Mouse (Mus musculus): Measurements from ENCODE around the gene Galns. TPM values are rescaled to one million over a fixed set of nuclear protein-coding genes. Genes with fewer than 3 reads are reported as not detected.

The Galns gene
- polyA plus RNA-seq, 1 experiment from 2014 or later: 4.5 TPM

DNA sequence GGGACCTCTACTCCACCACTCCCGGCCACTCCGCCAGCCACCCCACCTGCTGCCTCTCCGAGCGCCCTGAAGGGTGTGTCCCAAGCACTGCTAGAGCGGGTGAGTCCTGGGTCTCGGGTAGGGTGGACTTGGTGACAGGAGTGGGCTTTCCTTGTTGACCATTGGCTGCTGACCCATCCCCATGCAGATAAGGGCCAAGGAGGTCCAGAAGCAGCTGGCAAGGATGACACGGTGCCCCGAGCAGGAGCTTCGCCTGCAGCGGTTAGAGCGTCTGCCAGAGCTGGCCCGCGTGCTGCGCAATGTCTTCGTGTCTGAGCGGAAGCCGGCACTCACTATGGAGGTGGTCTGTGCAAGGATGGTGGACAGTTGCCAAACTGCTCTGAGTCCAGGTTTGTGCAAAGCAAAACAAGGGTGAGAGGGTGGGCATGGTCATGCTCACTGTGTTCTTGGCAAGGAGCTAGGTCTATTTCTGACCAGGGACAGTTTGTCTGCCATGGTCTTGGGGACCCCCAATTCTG lies 39.5 kb downstream of the Galns start:
- H3K4me3 ChIP-seq: no peak overlapping the region
- ATAC-seq (replicated peaks): no peak
- 94% methylated on average over 17 of the region's 17 CpGs for WGBS

DNA sequence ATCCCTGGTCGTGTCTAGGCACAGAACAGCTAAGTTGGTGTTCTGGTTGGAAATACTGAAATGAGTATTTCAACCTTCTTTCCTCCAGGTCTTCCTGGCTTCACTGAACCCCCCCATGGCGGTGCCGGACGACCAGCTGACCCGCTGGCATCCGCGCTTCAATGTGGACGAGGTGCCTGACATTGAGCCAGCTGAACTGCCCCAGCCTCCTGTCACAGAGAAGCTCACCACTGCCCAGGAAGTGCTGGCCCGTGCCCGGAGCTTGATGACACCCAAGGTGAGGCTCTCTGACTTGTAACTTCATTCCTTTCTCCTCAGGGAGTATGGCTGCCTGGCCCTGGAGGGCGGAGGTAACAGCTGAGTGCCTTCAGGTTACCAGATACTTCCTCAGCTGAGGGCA lies 40.1 kb downstream of the Galns start:
- H3K27ac ChIP-seq (replicated peaks): no peak overlapping the region
- H3K27me3 ChIP-seq: no peaks in the 10 kb centered on the region
- no peaks in the 10 kb centered on the region for H3K9me3 ChIP-seq
- no peak overlapping the region for H3K9ac ChIP-seq (replicated peaks)
- H3K4me3 ChIP-seq: no peak overlapping the region
- 91% methylated on average over 11 of the region's 11 CpGs for WGBS
- no peak for ATAC-seq (replicated peaks)
- H3K36me3 ChIP-seq: peaks cover 13% of the 10 kb centered on the region; the same call in 1 of the 2 replicates
- H3K4me2 ChIP-seq (replicated peaks): no peak overlapping the region
- H3K4me1 ChIP-seq: peaks cover 52% of the 10 kb centered on the region

More for the DNA sequence above, 39.5 kb downstream of the Galns start:
- Histone ChIP-seq H3K36me3 (peaks cover 13% of the 10 kb centered on the region; the same call in 1 of the 2 replicates), H3K4me2 (replicated peaks) (no peak overlapping the region), H3K27me3 (no peaks in the 10 kb centered on the region), H3K9me3 (no peaks in the 10 kb centered on the region), H3K4me1 (peaks cover 50% of the 10 kb centered on the region), H3K27ac (replicated peaks) (no peak overlapping the region), H3K9ac (replicated peaks) (no peak overlapping the region)

DNA sequence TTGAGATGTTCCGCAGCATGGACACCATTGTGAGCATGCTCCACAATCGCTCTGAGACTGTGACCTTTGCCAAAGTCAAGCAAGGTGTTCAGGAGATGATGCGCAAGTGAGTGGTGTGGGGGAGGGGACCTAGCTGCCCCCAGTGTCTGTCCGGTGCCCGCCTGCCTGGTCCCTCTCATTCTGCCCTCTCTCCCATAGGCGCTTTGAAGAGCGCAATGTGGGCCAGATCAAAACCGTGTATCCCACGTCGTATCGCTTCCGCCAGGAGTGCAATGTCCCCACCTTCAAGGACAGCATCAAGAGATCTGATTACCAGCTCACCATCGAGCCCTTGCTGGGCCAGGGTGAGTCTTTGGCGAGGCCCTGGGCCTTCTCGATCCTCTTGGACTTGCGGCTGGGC lies 41.3 kb downstream of the Galns start:
- no peak overlapping the region for H3K27ac ChIP-seq (replicated peaks)
- H3K9me3 ChIP-seq: no peaks in the 10 kb centered on the region
- 97% methylated on average over 16 of the region's 16 CpGs for WGBS
- peaks cover 12% of the 10 kb centered on the region; the same call in 1 of the 2 replicates for H3K36me3 ChIP-seq
- H3K27me3 ChIP-seq: no peaks in the 10 kb centered on the region
- no peak overlapping the region for H3K4me3 ChIP-seq
- no peak for ATAC-seq (replicated peaks)
- H3K4me1 ChIP-seq: peaks cover 40% of the 10 kb centered on the region
- no peak overlapping the region for H3K9ac ChIP-seq (replicated peaks)
- H3K4me2 ChIP-seq (replicated peaks): no peak overlapping the region

DNA sequence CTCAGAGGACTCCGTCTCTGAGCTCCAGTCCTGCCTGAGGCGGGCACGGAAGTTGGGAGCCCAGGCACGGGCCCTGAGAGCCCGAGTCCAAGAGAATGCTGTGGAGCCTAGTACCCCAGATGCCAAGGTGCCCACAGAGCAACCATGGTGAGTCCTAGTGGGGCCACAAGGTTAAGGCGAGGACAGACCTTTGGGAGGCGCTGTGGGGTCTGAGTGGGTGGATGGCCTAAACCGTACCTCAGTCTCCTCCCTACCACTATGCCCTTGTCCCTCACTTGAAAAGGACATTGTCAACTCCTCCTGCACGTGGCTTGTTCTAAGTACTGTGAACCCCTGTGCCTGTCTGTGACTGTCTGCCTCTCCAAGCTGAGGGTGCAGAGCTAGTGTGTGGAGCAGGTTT lies 41.9 kb downstream of the Galns start:
- Histone ChIP-seq H3K9me3 (no peaks in the 10 kb centered on the region), H3K4me3 (peak overlapping the region; percentile 73), H3K27me3 (no peaks in the 10 kb centered on the region), H3K4me1 (peaks cover 34% of the 10 kb centered on the region), H3K36me3 (peaks cover 9% of the 10 kb centered on the region; the same call in 1 of the 2 replicates), H3K27ac (replicated peaks) (no peak overlapping the region), H3K9ac (replicated peaks) (0 out of 2 replicates have a peak overlapping the region, but pooled peaks have one; percentile 61), H3K4me2 (replicated peaks) (peak overlapping the region; percentile 85)
- no peak for ATAC-seq (replicated peaks)
- WGBS: 60% methylated on average over 9 of the region's 9 CpGs

DNA sequence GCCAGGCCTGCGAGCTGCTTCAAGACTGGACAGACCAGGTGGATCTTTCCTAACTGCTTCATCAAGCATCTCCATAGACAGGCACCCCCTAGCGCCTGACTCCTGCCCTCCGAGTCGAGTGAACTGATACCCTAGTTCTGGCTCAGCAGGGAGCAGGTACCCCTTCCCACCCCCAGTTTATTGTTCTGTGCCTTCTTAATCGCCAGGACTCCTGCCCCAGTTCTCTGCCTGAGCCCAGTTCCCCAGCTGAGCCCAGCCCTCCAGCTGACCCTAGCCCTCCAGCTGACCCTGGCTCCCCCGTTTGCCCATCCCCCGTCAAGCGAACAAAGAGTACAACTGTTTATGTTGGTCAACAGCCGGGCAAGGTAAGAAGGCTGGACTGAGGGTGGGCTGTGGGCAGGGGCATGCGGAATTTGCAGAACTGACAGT lies 42.4 kb downstream of the Galns start:
- Histone ChIP-seq H3K4me3 (peak overlapping the region; percentile 73), H3K4me1 (peaks cover 33% of the 10 kb centered on the region), H3K4me2 (replicated peaks) (peak overlapping the region; percentile 85), H3K27ac (replicated peaks) (no peak overlapping the region), H3K9me3 (no peaks in the 10 kb centered on the region), H3K36me3 (peaks cover 7% of the 10 kb centered on the region; the same call in 1 of the 2 replicates), H3K27me3 (no peaks in the 10 kb centered on the region), H3K9ac (replicated peaks) (peak overlapping the region; percentile 61; the same call in 1 of the 2 replicates)
- no peak for ATAC-seq (replicated peaks)
- 8% methylated on average over 10 of the region's 10 CpGs for WGBS

DNA sequence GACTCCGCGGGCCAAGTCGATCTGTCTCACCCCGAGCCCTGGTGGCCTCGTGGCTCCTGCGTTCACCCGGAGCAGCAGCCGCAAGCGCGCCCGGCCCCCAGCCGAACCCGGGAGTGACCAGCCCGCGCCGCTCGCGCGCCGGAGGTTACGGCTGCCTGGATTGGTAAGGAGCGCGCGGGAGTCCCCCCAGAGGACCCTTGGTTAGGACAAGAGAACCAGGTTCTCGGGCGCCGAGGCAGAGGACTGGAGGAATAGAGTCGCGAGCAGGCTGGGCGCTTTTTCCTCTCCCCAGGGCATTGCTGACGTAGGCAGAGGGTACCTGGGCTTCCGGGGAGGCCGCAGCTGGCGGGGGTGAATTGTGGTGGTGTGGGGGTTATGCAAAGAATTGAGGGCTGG lies 43.2 kb downstream of the Galns start:
- H3K9me3 ChIP-seq: no peaks in the 10 kb centered on the region
- peaks cover 28% of the 10 kb centered on the region for H3K4me1 ChIP-seq
- H3K36me3 ChIP-seq: peaks cover 7% of the 10 kb centered on the region; the same call in 1 of the 2 replicates
- peak overlapping the region; percentile 94 for H3K27ac ChIP-seq (replicated peaks)
- H3K9ac ChIP-seq (replicated peaks): peak overlapping the region; percentile 61
- under 1% methylated on average over 34 of the region's 34 CpGs for WGBS
- H3K4me3 ChIP-seq: peak overlapping the region; percentile 73
- ATAC-seq (replicated peaks): peak; percentile 70
- H3K4me2 ChIP-seq (replicated peaks): peak overlapping the region; percentile 85
- H3K27me3 ChIP-seq: no peaks in the 10 kb centered on the region

DNA sequence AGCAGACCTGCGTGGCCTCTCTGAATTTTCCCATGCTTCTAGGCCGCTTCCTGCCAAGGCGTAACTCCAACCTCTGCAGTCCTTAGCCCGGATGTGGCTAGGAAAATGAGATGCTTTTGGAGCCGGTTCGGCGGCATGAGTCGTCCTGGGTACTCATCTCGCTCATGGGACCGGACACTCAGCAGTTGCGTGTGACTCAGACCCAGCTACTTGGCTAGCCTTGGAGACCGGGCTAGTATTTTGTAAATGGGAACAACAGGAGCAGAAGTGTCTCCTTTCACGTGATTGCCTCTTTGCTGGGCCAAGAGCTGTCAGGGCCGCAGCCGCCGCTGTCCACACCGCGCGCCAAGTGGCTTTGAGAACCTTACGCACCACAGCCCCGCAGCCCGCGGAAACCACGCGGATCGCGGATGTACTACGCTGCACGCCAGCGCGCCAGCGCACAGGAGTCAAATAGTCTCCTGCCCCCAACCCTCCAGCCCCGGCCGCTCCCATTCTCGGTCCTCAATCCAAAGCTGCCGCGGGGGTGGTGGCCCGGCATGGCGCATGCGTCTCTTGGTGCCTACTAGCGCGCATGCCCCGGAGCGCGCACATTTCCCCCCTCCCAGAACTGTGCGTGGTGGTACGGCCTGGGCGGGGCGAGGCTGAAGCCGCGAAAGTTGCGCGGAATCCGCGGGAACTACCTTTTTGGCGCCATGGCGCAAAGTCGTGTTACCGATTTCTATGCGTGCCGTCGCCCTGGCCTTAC lies 43.7 kb downstream of the Galns start, which contains the start of gene Cdt1:
Gene Cdt1, plus strand, starts transcription at position 655 of the 748 bp plus-strand sequence.
- under 1% methylated on average over 62 of the region's 62 CpGs for WGBS
- no peaks in the 10 kb centered on the region for H3K9me3 ChIP-seq

DNA sequence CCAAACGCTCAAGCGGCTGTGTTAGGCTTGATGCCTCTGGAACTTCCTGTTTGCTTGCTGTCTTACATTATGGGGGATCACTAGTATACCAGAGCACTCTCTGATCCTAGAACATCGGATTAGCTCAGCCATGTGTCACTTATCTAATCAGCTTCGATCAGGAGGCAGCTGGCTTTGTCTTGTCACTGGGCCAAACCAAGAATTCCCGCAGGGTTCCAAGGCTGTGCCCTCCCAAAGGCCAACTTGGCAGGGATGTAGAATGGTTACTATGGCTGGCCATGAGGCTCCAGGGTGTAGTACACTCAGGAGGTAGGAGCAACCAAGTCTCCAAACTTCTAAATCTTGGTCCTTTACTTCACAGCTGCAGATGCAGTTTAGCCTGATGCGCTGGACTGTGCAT lies 44.5 kb downstream of the Galns start:
- H3K4me2 ChIP-seq (replicated peaks): peak overlapping the region; percentile 85
- H3K36me3 ChIP-seq: peaks cover 4% of the 10 kb centered on the region; the same call in 1 of the 2 replicates
- H3K4me1 ChIP-seq: peaks cover 27% of the 10 kb centered on the region
- H3K4me3 ChIP-seq: peak overlapping the region; percentile 73
- peak overlapping the region; percentile 94 for H3K27ac ChIP-seq (replicated peaks)
- 0 out of 2 replicates have a peak, but pooled peaks have one; percentile 5 for ATAC-seq (replicated peaks)
- H3K9me3 ChIP-seq: no peaks in the 10 kb centered on the region
- WGBS: 19% methylated on average over 6 of the region's 6 CpGs
- H3K9ac ChIP-seq (replicated peaks): peak overlapping the region; percentile 89
- H3K27me3 ChIP-seq: no peaks in the 10 kb centered on the region

More for the DNA sequence above, 43.7 kb downstream of the Galns start, which contains the start of gene Cdt1:
- peak within 1 kb of the TSS; percentile 89 for H3K9ac ChIP-seq (replicated peaks)
- peak within 1 kb of the TSS; percentile 73 for H3K4me3 ChIP-seq
- H3K27me3 ChIP-seq: no peaks in the 10 kb centered on the region
- H3K4me1 ChIP-seq: peaks cover 27% of the 10 kb centered on the region
- H3K4me2 ChIP-seq (replicated peaks): peak within 1 kb of the TSS; percentile 85
- H3K36me3 ChIP-seq: peaks cover 7% of the 10 kb centered on the region; the same call in 1 of the 2 replicates
- H3K27ac ChIP-seq (replicated peaks): peak within 1 kb of the TSS; percentile 94
- ATAC-seq (replicated peaks): peak; percentile 97

DNA sequence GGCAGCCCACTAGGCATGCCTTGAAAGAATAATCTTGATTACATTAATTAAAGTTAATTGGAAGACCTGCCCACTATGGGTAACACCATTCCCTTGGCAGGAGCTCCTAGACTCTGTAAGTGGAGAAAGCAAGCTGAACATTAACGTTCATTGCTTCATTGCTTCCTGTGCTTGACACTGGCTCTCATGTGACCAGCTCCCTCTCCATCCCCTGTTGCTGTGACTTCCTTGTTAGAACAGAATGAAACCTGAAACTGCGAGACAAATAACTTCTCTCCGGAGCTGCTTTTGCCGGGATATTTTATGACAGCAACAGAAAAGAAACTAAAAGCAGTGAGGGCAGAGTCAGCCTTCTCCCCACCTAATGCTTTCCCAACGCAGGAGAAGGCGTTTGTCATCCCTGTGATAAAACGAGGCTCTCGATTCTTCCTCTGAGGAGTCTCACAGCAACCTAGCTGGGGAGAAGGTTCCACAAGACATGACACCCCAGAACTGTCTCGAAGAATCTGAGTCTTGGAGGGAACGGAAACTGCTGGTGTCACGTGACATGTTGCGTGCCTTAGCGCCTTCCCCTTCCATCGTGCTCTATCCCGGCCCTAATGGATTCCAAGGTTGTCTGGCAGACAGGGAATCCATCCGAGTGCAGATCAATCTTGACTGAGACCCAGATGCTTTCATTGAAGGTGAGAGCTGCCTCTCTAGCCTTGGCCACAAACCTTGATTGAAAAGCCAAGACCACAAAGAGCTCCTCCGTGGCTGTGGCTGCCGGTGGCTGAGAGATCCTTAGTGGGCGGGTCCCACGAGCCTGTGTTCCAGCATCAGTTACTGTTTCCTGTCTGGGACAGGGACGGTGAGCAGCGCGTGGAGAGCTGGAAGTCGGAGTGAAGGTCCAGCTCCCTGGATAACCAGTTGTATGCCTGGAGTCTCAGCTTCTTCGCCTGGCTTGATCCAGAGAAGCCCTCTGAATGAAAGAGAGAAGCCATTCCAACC lies 46.6 kb downstream of the Galns start:
- Histone ChIP-seq H3K4me1 (peaks cover 27% of the 10 kb centered on the region), H3K9ac (replicated peaks) (no peak overlapping the region), H3K27ac (replicated peaks) (no peak overlapping the region), H3K4me3 (no peak overlapping the region), H3K9me3 (no peaks in the 10 kb centered on the region), H3K36me3 (no peaks in the 10 kb centered on the region), H3K27me3 (no peaks in the 10 kb centered on the region), H3K4me2 (replicated peaks) (no peak overlapping the region)
- 89% methylated on average over 25 of the region's 25 CpGs for WGBS
- no peak for ATAC-seq (replicated peaks)

DNA sequence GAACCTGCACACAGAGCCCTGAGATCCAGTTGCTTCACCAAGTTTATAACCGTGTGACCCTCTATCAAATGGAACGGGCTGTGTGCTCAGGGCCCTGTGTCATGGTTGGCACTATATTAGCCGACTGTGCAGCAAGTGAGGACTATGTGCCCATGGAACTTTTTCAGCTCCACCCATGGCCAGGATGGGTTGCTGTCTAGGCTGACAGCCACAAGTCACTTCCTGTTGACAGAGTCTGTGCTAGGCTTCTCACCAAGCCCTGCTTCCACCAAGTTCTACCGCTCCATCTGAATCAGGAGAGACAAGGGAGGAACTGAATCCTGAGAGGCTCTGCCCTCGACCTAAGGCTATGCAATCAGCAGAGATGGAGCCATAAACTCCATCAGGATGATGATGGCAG lies 50.1 kb downstream of the Galns start:
- Histone ChIP-seq H3K27me3 (no peaks in the 10 kb centered on the region), H3K36me3 (no peaks in the 10 kb centered on the region), H3K4me1 (peaks cover under 1% of the 10 kb centered on the region; the same call in 1 of the 2 replicates), H3K9ac (replicated peaks) (no peak overlapping the region), H3K4me2 (replicated peaks) (no peak overlapping the region), H3K9me3 (no peaks in the 10 kb centered on the region), H3K4me3 (no peak overlapping the region), H3K27ac (replicated peaks) (no peak overlapping the region)
- 81% methylated on average over 5 of the region's 5 CpGs for WGBS
- no peak for ATAC-seq (replicated peaks)

DNA sequence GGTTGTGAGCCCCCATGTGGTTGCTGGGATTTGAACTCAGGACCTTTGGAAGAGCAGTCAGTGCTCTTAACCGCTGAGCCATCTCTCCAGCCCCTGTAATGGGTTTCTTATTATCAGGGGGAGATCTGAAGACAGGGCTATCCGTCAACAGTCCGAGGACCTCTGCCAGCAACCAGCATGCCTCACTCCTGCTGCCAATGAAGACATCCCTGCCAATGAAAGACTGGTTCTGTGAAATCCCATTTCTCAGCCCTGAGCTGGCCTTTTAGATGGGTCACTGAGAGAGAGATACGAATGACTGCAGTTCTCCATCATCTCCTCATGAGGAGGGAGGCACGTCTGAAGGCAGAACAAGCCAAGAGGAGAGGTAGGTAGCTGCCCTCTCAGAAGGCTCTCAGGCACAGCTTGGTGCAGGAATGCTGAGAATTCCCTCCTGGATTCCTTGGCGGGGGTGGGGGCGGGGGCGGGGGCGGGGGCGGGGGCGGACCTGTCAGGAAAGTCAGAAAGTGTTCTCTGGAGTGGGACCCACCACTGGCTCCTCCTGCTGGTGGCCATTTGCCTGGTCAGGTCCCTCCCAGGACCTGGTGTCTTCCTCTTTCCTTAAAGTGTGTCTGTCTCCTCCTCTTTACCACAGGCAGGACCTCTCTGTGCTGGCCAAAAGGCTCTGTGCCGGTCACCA lies 52.5 kb downstream of the Galns start:
- no peak overlapping the region for H3K4me2 ChIP-seq (replicated peaks)
- no peak overlapping the region for H3K27ac ChIP-seq (replicated peaks)
- peaks cover 5% of the 10 kb centered on the region; the same call in 1 of the 2 replicates for H3K4me1 ChIP-seq
- no peaks in the 10 kb centered on the region for H3K36me3 ChIP-seq
- 20% methylated on average over 12 of the region's 12 CpGs for WGBS
- H3K9me3 ChIP-seq: no peaks in the 10 kb centered on the region
- no peak for ATAC-seq (replicated peaks)
- H3K27me3 ChIP-seq: no peaks in the 10 kb centered on the region
- no peak overlapping the region for H3K4me3 ChIP-seq
- no peak overlapping the region for H3K9ac ChIP-seq (replicated peaks)
